Mouse (Mus musculus) liver, postnatal 0 days (tissue): ENCODE measurements around the gene Stk26.

Source experiments
- CTCF ChIP-seq: sonication (generic); IDR thresholded peaks from 2 replicates; pipeline ENCODE4 v1.5.1; 2016; ENCODE audit warnings: antibody characterized with exemption, low read depth
- EP300 ChIP-seq: IDR thresholded peaks from 2 replicates; pipeline ENCODE4 v1.6.1; 2016; ENCODE audit warnings: antibody characterized with exemption, low read depth, mild to moderate bottlenecking

GRCm38 (mm10) chrX:50926893-50927545, 86.2 kb downstream of the Stk26 start:
- no peak for TF ChIP-seq CTCF
- no peak for TF ChIP-seq EP300
